Mouse (Mus musculus): Measurements from ENCODE around the gene Mylip. TPM values are rescaled to one million over a fixed set of nuclear protein-coding genes. Genes with fewer than 3 reads are reported as not detected.

Mylip gene
- 26.8 and 29.9 TPM in 2 replicates for polyA plus RNA-seq (2012; rRNA removed)

DNA sequence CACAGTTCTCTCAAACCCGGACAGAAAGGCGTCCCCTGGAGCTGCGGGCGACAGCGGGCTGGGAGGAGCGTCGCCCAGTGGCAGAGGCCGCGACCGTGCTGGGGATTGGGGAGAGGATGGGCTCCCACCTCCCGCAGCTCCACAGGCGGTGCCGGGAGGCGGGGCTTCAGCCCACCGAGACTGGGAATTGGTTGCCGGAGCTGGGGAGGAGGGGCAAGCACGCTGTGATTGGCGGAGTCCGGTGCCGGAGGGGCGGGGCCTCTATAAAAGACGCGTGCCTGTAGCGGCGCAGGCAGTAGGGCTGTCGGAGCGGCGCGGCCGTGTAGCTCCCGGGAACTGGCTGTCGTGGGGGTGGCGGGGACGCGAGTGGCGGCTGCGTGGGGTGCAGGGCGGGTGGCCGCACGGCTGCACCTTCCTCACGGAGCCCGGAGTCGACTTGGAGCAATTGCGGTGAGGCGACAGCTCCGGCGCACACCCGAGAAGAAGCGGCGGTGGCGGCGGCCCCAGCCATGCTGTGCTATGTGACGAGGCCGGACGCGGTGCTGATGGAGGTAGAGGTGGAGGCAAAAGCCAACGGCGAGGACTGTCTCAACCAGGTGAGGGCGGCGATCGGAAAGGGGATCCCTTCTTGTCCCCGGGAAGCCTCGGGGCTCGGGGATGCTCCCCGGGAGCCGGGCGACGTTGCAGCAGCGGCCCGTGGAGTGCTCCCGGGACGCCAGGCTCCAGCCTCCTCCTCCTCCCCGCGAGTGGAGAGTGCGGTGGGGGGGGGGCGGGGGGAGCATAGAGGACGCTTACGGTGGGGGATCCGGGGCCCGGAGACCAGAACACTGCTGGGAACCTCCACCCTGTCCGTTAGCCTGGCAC, at the start of gene Mylip:
Gene Mylip, plus strand, starts transcription at position 295 of the 864 bp plus-strand sequence.

Other genes with a start within 250 kb of the Mylip start
- gene Gmpr, start 117.7 kb downstream of the Mylip start, polyA plus RNA-seq (2012; rRNA removed) = 53.3 and 55.4 TPM in 2 replicates

Data from ovary, adult 2 months (tissue).